Mouse (Mus musculus) right cerebral cortex, adult 18-20 months (tissue): ENCODE data around the gene Mrgprf.

ENCODE experiments used
- DNase-seq: peaks from one replicate; pipeline ENCODE4 v3.0.0; 2022; ENCODE audit warnings: mixed read lengths

The Mrgprf gene

GRCm38 (mm10) chr7:145340248-145340904 is 39.7 kb downstream of the Mrgprf start:
- no peak for DNase-seq
